Mouse (Mus musculus) kidney, adult 2 months (tissue): ENCODE measurements around the gene Apeh. TPM values are rescaled to one million over a fixed set of nuclear protein-coding genes. Genes with fewer than 3 reads are reported as not detected.

Experiments used
- DNase-seq: peaks from one replicate; pipeline ENCODE4 v3.0.0; 2021
- H3K27ac ChIP-seq: fragments of 200-500 bp; 2 replicates; pipeline ENCODE4 v1.5.1; 2012; ENCODE audit warnings: low read depth, low read length, control low read depth, inconsistent platforms; ENCODE audit not compliant: insufficient read depth
- H3K27me3 ChIP-seq: fragments of 200-500 bp; replicated peaks from 2 replicates; pipeline ENCODE4 v1.6.1; 2012; ENCODE audit warnings: mild to moderate bottlenecking, moderate library complexity, low read length, inconsistent platforms; ENCODE audit not compliant: control insufficient read depth, insufficient read depth
- H3K36me3 ChIP-seq: fragments of 200-500 bp; 2 replicates; pipeline ENCODE4 v1.6.1; 2012; ENCODE audit warnings: mild to moderate bottlenecking, moderate library complexity, low read length, inconsistent platforms; ENCODE audit not compliant: control insufficient read depth, insufficient read depth
- H3K4me1 ChIP-seq: fragments of 200-500 bp; 2 replicates; pipeline ENCODE4 v1.6.1; 2011; ENCODE audit warnings: low read length; ENCODE audit not compliant: control insufficient read depth, insufficient read depth
- H3K4me3 ChIP-seq: fragments of 200-500 bp; 2 replicates; pipeline ENCODE4 v1.5.1; 2011; ENCODE audit warnings: mild to moderate bottlenecking, low read depth, low read length, control low read depth; ENCODE audit not compliant: insufficient read depth
- CTCF ChIP-seq: fragments of 200-500 bp; conservative IDR thresholded peaks from 2 replicates; pipeline ENCODE4 v1.5.1; 2011; ENCODE audit warnings: low read depth, mild to moderate bottlenecking, control low read depth, low read length, moderate library complexity, mixed read lengths; ENCODE audit not compliant: insufficient read depth, insufficient read length
- POLR2A ChIP-seq: fragments of 200-500 bp; IDR thresholded peaks from one replicate; pipeline ENCODE4 v1.6.1; 2011; ENCODE audit warnings: low read depth, low read length, control low read depth
- WGBS: fragments of 180-500 bp; shearing (Covaris S2); methylation state at CpG from one replicate; pipeline ENCODE4 v1.1.7; 2018; 5-methylcytosine and 5-hydroxymethylcytosine counted together
- polyA plus RNA-seq: library from polyadenylated mRNA; depleted of rRNA; stranded (reverse); fragments of >200 nt; gene quantifications from 2 replicates; pipeline ENCODE4 v1.2.3, GENCODE M21; 2012

Apeh gene
- polyA plus RNA-seq, 1 experiment: 299 TPM

DNA sequence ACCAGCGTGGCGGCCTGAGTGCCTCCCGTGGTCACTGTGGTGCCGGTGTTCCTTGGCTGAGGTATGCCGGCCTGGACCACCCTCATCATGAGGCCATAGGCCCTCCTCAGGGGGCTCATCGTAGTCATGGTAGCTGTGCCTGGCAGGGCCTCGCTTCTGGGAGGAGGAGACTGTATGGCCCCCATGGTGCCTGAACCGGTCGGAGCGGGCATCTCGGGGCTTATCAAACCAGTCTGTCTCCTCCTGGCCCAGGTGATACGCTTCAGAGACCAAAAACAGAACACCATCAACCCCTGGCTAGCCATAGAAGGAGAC is 11.1 kb upstream of the Apeh start:
- Histone ChIP-seq H3K4me3 (no peak overlapping the region), H3K4me1 (no peaks in the 10 kb centered on the region), H3K27me3 (no peaks in the 10 kb centered on the region), H3K27ac (no peak overlapping the region), H3K36me3 (no peaks in the 10 kb centered on the region)
- 80% methylated on average over 12 of the region's 12 CpGs for WGBS
- no peak for DNase-seq
- no peak for TF ChIP-seq CTCF
- TF ChIP-seq POLR2A: no peak

DNA sequence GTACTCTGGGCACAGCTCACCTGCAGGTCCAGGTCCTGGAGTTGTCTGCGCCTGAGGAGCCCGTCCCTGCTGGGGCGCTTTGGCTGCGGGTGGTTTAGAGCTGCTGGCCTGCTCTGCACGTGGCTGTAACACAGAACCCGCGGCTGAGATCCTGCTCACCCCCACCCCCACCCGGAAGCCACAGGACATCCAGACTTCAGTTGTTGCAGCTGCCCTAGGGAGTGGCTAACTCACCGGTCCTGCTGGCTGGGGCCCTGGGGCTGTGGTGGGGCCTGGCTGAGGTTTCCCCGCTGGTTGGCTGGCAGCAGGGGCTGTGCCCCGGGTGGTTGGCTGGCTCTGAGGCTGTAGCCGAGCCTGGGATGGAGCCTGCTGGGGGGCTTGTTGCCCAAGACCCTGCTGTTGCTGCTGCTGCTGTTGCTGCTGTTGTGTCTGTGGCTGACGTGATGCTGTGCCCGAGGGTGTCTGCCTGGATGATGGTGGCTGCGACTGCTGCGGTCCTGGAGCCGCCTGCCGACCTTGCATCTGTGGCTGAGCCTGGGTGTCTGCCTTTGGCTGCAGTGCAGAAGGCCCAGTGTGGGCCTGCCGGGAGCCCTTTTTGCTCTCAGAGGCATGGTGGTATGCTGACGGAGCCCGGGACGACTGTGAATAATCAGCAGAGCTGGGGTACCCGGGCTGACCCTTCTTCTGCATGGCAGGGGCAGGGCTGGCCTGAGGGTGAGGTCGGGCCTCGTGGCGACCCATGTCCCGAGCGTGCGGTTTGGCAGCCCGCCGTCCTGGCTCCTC is 10.6 kb upstream of the Apeh start:
- WGBS: 60% methylated on average over 31 of the region's 31 CpGs
- H3K4me3 ChIP-seq: no peak overlapping the region
- H3K27ac ChIP-seq: no peak overlapping the region

GRCm38 (mm10) chr9:108099619-108100018 is 5.2 kb upstream of the Apeh start:
- no peaks in the 10 kb centered on the region for H3K27me3 ChIP-seq
- WGBS: 90% methylated on average over 8 of the region's 8 CpGs
- TF ChIP-seq CTCF (no peak), POLR2A (no peak)

More for the DNA sequence above, 10.6 kb upstream of the Apeh start:
- no peaks in the 10 kb centered on the region for H3K27me3 ChIP-seq
- DNase-seq: no peak
- no peaks in the 10 kb centered on the region for H3K36me3 ChIP-seq
- H3K4me1 ChIP-seq: no peaks in the 10 kb centered on the region
- TF ChIP-seq POLR2A (no peak), CTCF (no peak)

DNA sequence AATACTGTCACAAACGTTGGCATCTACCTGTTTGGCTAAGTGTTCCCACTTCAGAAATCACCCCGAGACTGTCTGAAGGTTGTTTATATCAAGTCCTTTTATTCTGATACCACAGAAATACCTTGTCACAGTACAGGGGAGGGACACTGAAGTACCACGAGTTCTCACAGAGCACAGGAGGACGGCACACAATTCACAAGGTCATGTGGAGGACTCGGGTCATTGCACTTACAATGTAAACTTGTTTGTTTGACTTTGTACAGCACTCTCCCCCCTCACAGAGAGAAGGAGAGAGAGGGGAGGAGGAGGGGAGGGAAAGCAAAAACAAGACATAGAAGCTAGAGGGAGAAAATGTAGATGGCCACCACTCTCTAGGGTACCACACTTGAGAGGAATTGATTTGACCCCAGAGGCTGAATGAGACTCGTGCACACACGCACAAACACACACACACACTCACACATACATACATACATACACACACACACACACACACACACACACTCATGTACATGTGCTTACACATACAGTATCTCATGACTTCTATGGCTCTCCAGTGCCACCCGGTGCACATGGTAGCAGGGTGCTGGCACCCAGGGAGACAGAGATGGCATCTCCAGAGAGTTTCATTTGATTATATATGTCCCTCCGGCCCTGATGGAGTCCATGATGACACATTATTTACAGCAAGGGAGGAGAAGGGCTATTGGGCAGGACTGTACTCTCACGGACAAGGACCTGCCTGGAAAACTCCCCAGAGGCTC is 1.7 kb upstream of the Apeh start:
- Histone ChIP-seq H3K27ac (peak overlapping the region; percentile 11; the same call in 1 of the 2 replicates), H3K27me3 (no peaks in the 10 kb centered on the region), H3K4me3 (no peak overlapping the region), H3K4me1 (peaks cover 8% of the 10 kb centered on the region), H3K36me3 (no peaks in the 10 kb centered on the region; the same call in 1 of the 2 replicates)
- 48% methylated on average over 10 of the region's 10 CpGs for WGBS
- no peak for DNase-seq
- no peak for TF ChIP-seq CTCF
- TF ChIP-seq POLR2A: no peak

More at GRCm38 (mm10) chr9:108099619-108100018, 5.2 kb upstream of the Apeh start:
- DNase-seq: no peak
- Histone ChIP-seq H3K4me3 (no peak overlapping the region), H3K36me3 (no peaks in the 10 kb centered on the region), H3K4me1 (peaks cover 8% of the 10 kb centered on the region), H3K27ac (no peak overlapping the region)

- WGBS: 2% methylated on average over 3 of the region's 3 CpGs
- Histone ChIP-seq H3K36me3 (no peaks in the 10 kb centered on the region; the same call in 1 of the 2 replicates), H3K4me1 (peaks cover 8% of the 10 kb centered on the region), H3K27me3 (no peaks in the 10 kb centered on the region), H3K27ac (no peak overlapping the region; the same call in 1 of the 2 replicates), H3K4me3 (no peak overlapping the region)
- TF ChIP-seq CTCF (peak; percentile 84), POLR2A (no peak)
- DNase-seq: peak; percentile 79
Observed at GRCm38 (mm10) chr9:108095518-108095917, 1.1 kb upstream of the Apeh start.

DNA sequence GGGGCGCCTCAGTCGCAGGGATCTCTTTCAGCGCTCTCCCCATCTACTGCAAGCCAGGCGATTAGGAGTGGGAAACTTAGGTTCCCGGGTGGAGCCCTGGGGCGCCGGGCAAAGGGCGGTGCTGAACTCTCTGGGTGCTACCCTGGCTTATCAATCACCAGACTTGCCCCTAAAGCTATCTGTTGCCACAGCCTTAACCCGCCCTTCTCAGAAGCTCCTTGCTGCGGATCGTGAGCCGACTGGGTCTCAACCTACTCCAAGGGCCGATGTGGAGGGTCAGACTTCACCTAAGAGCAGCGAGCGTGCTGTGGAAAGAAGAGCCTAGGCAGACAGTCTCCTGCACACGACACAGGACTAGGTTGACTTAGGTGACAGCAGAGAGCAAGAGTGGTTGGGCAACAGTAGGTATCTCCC is 599 bp upstream of the Apeh start:
- no peak for DNase-seq
- H3K27ac ChIP-seq: no peak overlapping the region; the same call in none of the 2 replicates
- no peaks in the 10 kb centered on the region for H3K27me3 ChIP-seq
- H3K4me3 ChIP-seq: peak overlapping the region; percentile 83
- no peaks in the 10 kb centered on the region; the same call in 1 of the 2 replicates for H3K36me3 ChIP-seq
- H3K4me1 ChIP-seq: peaks cover 13% of the 10 kb centered on the region
- under 1% methylated on average over 16 of the region's 16 CpGs for WGBS
- TF ChIP-seq CTCF: no peak
- no peak for TF ChIP-seq POLR2A

DNA sequence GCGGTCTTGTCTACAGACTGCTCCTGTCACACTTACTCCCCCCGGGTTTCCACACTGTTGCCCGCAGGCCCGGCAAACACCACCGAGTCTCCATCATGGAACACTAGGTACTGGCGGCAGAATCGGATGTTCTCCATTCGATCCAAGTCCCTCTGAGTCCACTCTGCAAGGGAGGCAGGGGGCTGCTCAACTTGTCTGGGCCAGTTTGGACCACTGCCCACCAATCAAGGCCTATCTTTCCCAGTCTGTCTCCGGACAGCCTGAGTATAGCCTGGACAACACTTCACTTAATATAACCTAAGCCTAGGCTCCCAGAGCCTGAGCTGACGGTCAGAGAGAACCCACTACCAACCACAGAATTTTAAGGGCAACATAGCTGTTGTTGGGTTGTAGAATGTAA is 820 bp downstream of the Apeh start:
- DNase-seq: no peak
- WGBS: 34% methylated on average over 10 of the region's 10 CpGs
- Histone ChIP-seq H3K27me3 (no peaks in the 10 kb centered on the region), H3K36me3 (peaks cover 3% of the 10 kb centered on the region), H3K4me1 (peaks cover 15% of the 10 kb centered on the region), H3K27ac (peak overlapping the region; percentile 74), H3K4me3 (peak overlapping the region; percentile 83)
- TF ChIP-seq POLR2A: no peak
- no peak for TF ChIP-seq CTCF
